Mouse (Mus musculus) megakaryocyte, embryonic 14.5 days (primary cell): ENCODE measurements at regions not wholly inside any gene's neighbourhood (a gene's known extent, or its start where the extent isn't known, plus 50 kb on each side); places are given as distances from the start of the nearest gene placed in this dataset.

ENCODE experiments used
- FLI1 ChIP-seq: IDR thresholded peaks from 2 replicates; pipeline ENCODE4 v1.6.1; 2012; ENCODE audit warnings: low read length, inconsistent platforms, mixed read lengths
- GATA1 ChIP-seq: IDR thresholded peaks from 3 replicates; pipeline ENCODE4 v1.6.1; 2012; ENCODE audit warnings: mixed read lengths, low read length, inconsistent platforms, borderline replicate concordance

GRCm38 (mm10) chr11:19811992-19812690, 112.0 kb upstream of the Spred2 start:
- TF ChIP-seq GATA1 (no peak), FLI1 (no peak)
